Mouse (Mus musculus) CH12.LX (cell line): ENCODE measurements around the gene Trip12. TPM values are rescaled to one million over a fixed set of nuclear protein-coding genes. Genes with fewer than 3 reads are reported as not detected.
A peak's percentile ranks its signal among the peaks of the same experiment; 100 is the strongest.

Experiments
- DNase-seq: peaks from one replicate; pipeline ENCODE4 v3.0.0-alpha.2; 2013; ENCODE audit errors: extremely low read depth
- H3K27ac ChIP-seq: 2 replicates; pipeline ENCODE4 v1.5.1; 2012; ENCODE audit warnings: low read depth, mild to moderate bottlenecking, control low read depth, moderate library complexity; ENCODE audit not compliant: insufficient read depth
- H3K27me3 ChIP-seq: replicated peaks from 2 replicates; pipeline ENCODE3; 2012; ENCODE audit warnings: inconsistent platforms
- H3K36me3 ChIP-seq, 2 experiments: replicated peaks in 1 of 2; 2 replicates each; pipeline versions ENCODE3 to v1.6.1; 2012; ENCODE audit warnings: inconsistent platforms in 1 of 2, low read length in 1 of 2, mild to moderate bottlenecking in 1 of 2, mixed read lengths in 1 of 2, moderate library complexity in 1 of 2; ENCODE audit not compliant: control insufficient read depth in 1 of 2, insufficient read depth in 1 of 2
- H3K4me1 ChIP-seq, 2 experiments: 2 replicates each; pipeline ENCODE4 v1.6.1; 2012; ENCODE audit warnings: inconsistent platforms in 1 of 2, moderate library complexity in 1 of 2; ENCODE audit not compliant: insufficient read depth in 2 of 2, control insufficient read depth in 1 of 2
- H3K4me2 ChIP-seq: 2 replicates; pipeline ENCODE4 v1.6.1; 2012; ENCODE audit warnings: low read depth, mild to moderate bottlenecking, control low read depth; ENCODE audit not compliant: poor library complexity, insufficient read depth, severe bottlenecking
- H3K4me3 ChIP-seq, 3 experiments: fragments of 150-350 bp in 1 of 3; sonication (generic) in 1 of 3; replicated peaks in 1 of 3; 2 replicates each; pipeline versions ENCODE3 to v1.5.1; 2011 to 2012; ENCODE audit warnings: low read depth in 2 of 3, low read length in 2 of 3, mild to moderate bottlenecking in 2 of 3, moderate library complexity in 2 of 3, control low read depth in 1 of 3, improper control_type of control experiment in 1 of 3, inconsistent platforms in 1 of 3, mixed read lengths in 1 of 3; ENCODE audit not compliant: poor library complexity in 1 of 3
- H3K79me2 ChIP-seq: replicated peaks from 2 replicates; pipeline ENCODE4 v1.6.1; 2012; ENCODE audit warnings: mild to moderate bottlenecking, moderate library complexity; ENCODE audit not compliant: control insufficient read depth, poor library complexity, insufficient read depth, severe bottlenecking; ENCODE audit errors: extremely low read depth
- H3K9ac ChIP-seq: 2 replicates; pipeline ENCODE4 v1.6.1; 2012; ENCODE audit warnings: low read depth, mild to moderate bottlenecking, control low read depth, moderate library complexity; ENCODE audit not compliant: insufficient read depth
- H3K9me3 ChIP-seq: replicated peaks from 2 replicates; pipeline ENCODE3; 2012; ENCODE audit warnings: low read length, inconsistent platforms, mixed read lengths
- BHLHE40 ChIP-seq: IDR thresholded peaks from 2 replicates; pipeline ENCODE4 v1.6.1; 2011; ENCODE audit warnings: mild to moderate bottlenecking, low read depth, low read length, improper control_type of control experiment
- CHD2 ChIP-seq: IDR thresholded peaks from 2 replicates; pipeline ENCODE4 v1.6.1; 2011; ENCODE audit warnings: low read length, improper control_type of control experiment
- CTCF ChIP-seq, 2 experiments: IDR thresholded peaks in 1 of 2; conservative IDR thresholded peaks in 1 of 2; 2 replicates each; pipeline ENCODE4 v1.5.1; 2011 to 2012; ENCODE audit warnings: low read depth in 2 of 2, low read length in 2 of 2, improper control_type of control experiment in 1 of 2, inconsistent platforms in 1 of 2, mild to moderate bottlenecking in 1 of 2, moderate library complexity in 1 of 2
- E2F4 ChIP-seq: IDR thresholded peaks from 2 replicates; pipeline ENCODE4 v1.6.1; 2011; ENCODE audit warnings: low read depth, low read length, improper control_type of control experiment; ENCODE audit not compliant: insufficient replicate concordance
- EP300 ChIP-seq: IDR thresholded peaks from 2 replicates; pipeline ENCODE4 v1.6.1; 2011; ENCODE audit warnings: low read length, improper control_type of control experiment
- GABPA ChIP-seq: IDR thresholded peaks from 2 replicates; pipeline ENCODE4 v1.6.1; 2012; ENCODE audit warnings: low read depth, low read length, improper control_type of control experiment, inconsistent platforms; ENCODE audit not compliant: insufficient replicate concordance
- HCFC1 ChIP-seq: IDR thresholded peaks from 2 replicates; pipeline ENCODE4 v1.6.1; 2012; ENCODE audit warnings: low read depth, mild to moderate bottlenecking, inconsistent platforms, low read length, improper control_type of control experiment
- JUND ChIP-seq: conservative IDR thresholded peaks from 2 replicates; pipeline ENCODE4 v1.6.1; 2011; ENCODE audit warnings: low read depth, low read length, improper control_type of control experiment
- KAT2A ChIP-seq: IDR thresholded peaks from 2 replicates; pipeline ENCODE4 v1.6.1; 2012; ENCODE audit warnings: low read length, improper control_type of control experiment, inconsistent platforms; ENCODE audit not compliant: insufficient replicate concordance
- MAFK ChIP-seq: IDR thresholded peaks from 2 replicates; pipeline ENCODE4 v1.6.1; 2011; ENCODE audit warnings: low read length, improper control_type of control experiment; ENCODE audit not compliant: insufficient replicate concordance
- MAX ChIP-seq: IDR thresholded peaks from 2 replicates; pipeline ENCODE4 v1.6.1; 2011; ENCODE audit warnings: low read length, improper control_type of control experiment
- MYC ChIP-seq: IDR thresholded peaks from 2 replicates; pipeline ENCODE4 v1.6.1; 2011; ENCODE audit warnings: low read depth, mild to moderate bottlenecking, improper control_type of control experiment, low read length
- PAX5 ChIP-seq: IDR thresholded peaks from 2 replicates; pipeline ENCODE4 v1.6.1; 2012; ENCODE audit warnings: low read length, inconsistent platforms, mixed read lengths
- POLR2AphosphoS2 ChIP-seq: IDR thresholded peaks from 2 replicates; pipeline ENCODE4 v1.6.1; 2011; ENCODE audit warnings: low read depth, low read length, improper control_type of control experiment
- RAD21 ChIP-seq: IDR thresholded peaks from 2 replicates; pipeline ENCODE4 v1.6.1; 2011; ENCODE audit warnings: low read depth, mild to moderate bottlenecking, low read length, improper control_type of control experiment, moderate library complexity
- RCOR1 ChIP-seq: conservative IDR thresholded peaks from 2 replicates; pipeline ENCODE4 v1.6.1; 2012; ENCODE audit warnings: low read depth, mild to moderate bottlenecking, inconsistent platforms, low read length, improper control_type of control experiment
- SMC3 ChIP-seq: IDR thresholded peaks from 2 replicates; pipeline ENCODE4 v1.6.1; 2011; ENCODE audit warnings: low read depth, low read length, improper control_type of control experiment
- TBP ChIP-seq: conservative IDR thresholded peaks from 2 replicates; pipeline ENCODE4 v1.6.1; 2011; ENCODE audit warnings: low read depth, low read length, improper control_type of control experiment
- TCF12 ChIP-seq: IDR thresholded peaks from 2 replicates; pipeline ENCODE4 v1.6.1; 2014; ENCODE audit warnings: low read depth, mild to moderate bottlenecking, inconsistent platforms, low read length, improper control_type of control experiment
- ZC3H11A ChIP-seq: IDR thresholded peaks from 2 replicates; pipeline ENCODE4 v1.6.1; 2012; ENCODE audit warnings: low read depth, mild to moderate bottlenecking, inconsistent platforms, low read length, improper control_type of control experiment
- ZNF384 ChIP-seq: IDR thresholded peaks from 2 replicates; pipeline ENCODE4 v1.6.1; 2012; ENCODE audit warnings: low read depth, low read length, improper control_type of control experiment, inconsistent platforms
- dilution Hi-C: fragments of 300-500 bp; cut with MboI; formaldehyde crosslinking; loops from 2 replicates; pipeline ENCODE4 v1.14.3; 2020; ENCODE audit warnings: low sequenced_read_pairs; ENCODE audit not compliant: extremely low pct_unique_long_range_greater_than_20kb, extremely low pct_ligation_motif_present
- in situ Hi-C: fragments of 300-500 bp; cut with MboI; formaldehyde crosslinking; loops from 3 replicates; pipeline ENCODE4 v1.14.3; 2019; ENCODE audit warnings: low sequenced_read_pairs, low pct_ligation_motif_present, low pct_unique_long_range_greater_than_20kb, mixed read lengths
- polyA plus RNA-seq: library from polyadenylated mRNA; unstranded; fragments of >175 nt; gene quantifications from 2 replicates; pipeline ENCODE4 v1.2.1, GENCODE M21; 2012; ENCODE audit warnings: low read depth; ENCODE audit not compliant: insufficient read length
- total RNA-seq, 2 experiments: library from RNA; depleted of rRNA; stranded (reverse); fragments of 300-350 nt in 1 of 2; fragments of >200 nt in 1 of 2; gene quantifications; 2 replicates each; pipeline ENCODE4 v1.2.3; 2012 to 2014

Trip12 gene
- total and polyA plus RNA-seq, 3 experiments: 75.6 to 93.8 (median 90.2) TPM

GRCm38 (mm10) chr1:84885174-84885573 is 44.9 kb upstream of the Trip12 start:
- no peaks in the 10 kb centered on the region for H3K36me3 ChIP-seq
- peaks cover 0 to under 1% of the 10 kb centered on the region in 2 experiments; a peak in 1 of 4 replicates for H3K4me1 ChIP-seq
- DNase-seq: peak; percentile 27
- H3K9me3 ChIP-seq: no peaks in the 10 kb centered on the region
- dilution Hi-C loops (no loop called here), in situ Hi-C loops (no loop called here)
- H3K27ac ChIP-seq: no peak overlapping the region
- H3K4me3 ChIP-seq: no peak overlapping the region
- no peaks in the 10 kb centered on the region for H3K27me3 ChIP-seq
- no peak overlapping the region for H3K9ac ChIP-seq
- H3K79me2 ChIP-seq: no peaks in the 10 kb centered on the region
- TF ChIP-seq BHLHE40 (no peak), CTCF (conservative IDR thresholded peaks at IDR 0.05 in 1 of 2, IDR thresholded peaks at IDR 0.05 in 1 of 2; ENCODE audit: low read depth in 2 of 2, low read length in 2 of 2) (peak; percentile 21 to 45; a peak in 2 of 4 replicates), SMC3 (peak; percentile 14; the same call in 1 of the 2 replicates), RAD21 (peak; percentile 47)
- no peak overlapping the region for H3K4me2 ChIP-seq

DNA sequence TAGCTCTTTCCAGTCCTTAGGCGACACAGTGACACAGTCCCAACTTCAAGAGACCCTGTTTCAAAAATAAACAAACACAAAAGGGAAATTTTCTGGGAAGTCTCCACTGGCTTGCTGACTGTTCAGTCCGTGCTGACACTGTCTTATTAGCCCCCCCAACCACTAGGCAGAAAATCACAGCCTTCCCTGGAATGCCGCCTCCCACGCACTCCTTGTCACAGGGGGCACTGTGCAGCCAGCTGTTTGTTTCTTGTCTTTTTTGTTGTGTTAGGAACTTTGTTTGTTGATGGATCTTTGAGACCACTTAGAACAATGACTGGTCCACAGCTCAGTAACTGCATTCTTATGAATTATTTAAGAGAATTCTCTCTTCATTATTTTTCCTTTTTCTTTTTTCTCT is 43.6 kb upstream of the Trip12 start:
- no peak for DNase-seq
- no peaks in the 10 kb centered on the region for H3K79me2 ChIP-seq
- no peaks in the 10 kb centered on the region for H3K27me3 ChIP-seq
- no peak overlapping the region for H3K4me2 ChIP-seq
- no peak overlapping the region for H3K27ac ChIP-seq
- H3K9me3 ChIP-seq: no peaks in the 10 kb centered on the region
- no peak overlapping the region for H3K9ac ChIP-seq
- no peaks in the 10 kb centered on the region for H3K4me1 ChIP-seq
- no peaks in the 10 kb centered on the region for H3K36me3 ChIP-seq
- in situ Hi-C loops (no loop called here), dilution Hi-C loops (no loop called here)
- H3K4me3 ChIP-seq: no peak overlapping the region
- TF ChIP-seq MYC (no peak), MAX (no peak), MAFK (no peak), EP300 (no peak), POLR2AphosphoS2 (no peak), TBP (no peak), ZNF384 (no peak), TCF12 (no peak), JUND (no peak), ZC3H11A (no peak), GABPA (no peak)

DNA sequence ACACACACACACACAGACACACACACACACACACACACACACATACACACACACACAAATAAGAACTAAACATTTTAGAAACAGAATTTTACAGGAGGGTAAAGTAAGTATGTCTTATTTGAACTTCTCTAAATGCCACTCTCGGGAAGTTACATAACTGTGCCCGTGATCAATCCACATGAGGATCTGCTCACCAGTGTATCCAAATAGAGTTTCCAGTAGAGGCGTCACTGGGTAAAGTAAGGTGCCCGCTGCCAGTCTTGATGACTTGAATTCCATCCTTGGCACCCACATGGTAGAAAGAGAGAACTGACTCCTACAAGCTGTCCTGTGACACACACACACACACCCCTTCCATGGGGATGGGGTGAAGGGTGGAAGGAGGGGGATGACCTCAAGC is 42.6 kb upstream of the Trip12 start:
- dilution Hi-C loops: no loop called here

More for the DNA sequence above, 42.6 kb upstream of the Trip12 start:
- DNase-seq: no peak
- Histone ChIP-seq H3K4me3 (no peak overlapping the region), H3K27ac (no peak overlapping the region), H3K79me2 (no peaks in the 10 kb centered on the region), H3K27me3 (no peaks in the 10 kb centered on the region), H3K9ac (no peak overlapping the region), H3K9me3 (no peaks in the 10 kb centered on the region), H3K36me3 (no peaks in the 10 kb centered on the region), H3K4me2 (no peak overlapping the region), H3K4me1 (no peaks in the 10 kb centered on the region)
- TF ChIP-seq SMC3 (no peak), CHD2 (no peak), HCFC1 (no peak), ZC3H11A (no peak), RCOR1 (no peak), MAFK (no peak), E2F4 (no peak), KAT2A (no peak), MAX (no peak), PAX5 (no peak)
- in situ Hi-C loops: no loop called here
